9 mouse cellular contexts compared by ENCODE assay signal in genomic region chr7:13053961-13054286, GRCm38 (mm10). TPM values are rescaled to one million over a fixed set of nuclear protein-coding genes. Genes with fewer than 3 reads are reported as not detected.
DNase-seq lines count a peak whose midpoint lies in the region; ATAC-seq and TF ChIP-seq lines count a peak whose summit lies in the region.
"Had no signal": no experiment of that assay in that cellular context is flagged by ENCODE, and none has a peak within 500 bp of the region (broad histone marks: within the 10 kb centered on the region; RNA-seq: fewer than 3 reads in every experiment).

No protein-coding gene starts in this region.

- H3K4me3 ChIP-seq in lung, embryonic 14.5 days (ENCODE audit: low read depth, low read length), result peak overlapping the region; percentile 54
- H3K4me3 ChIP-seq in forebrain, embryonic 10.5 days, result peak overlapping the region; percentile 64
- peak overlapping the region; percentile 57 for H3K4me3 ChIP-seq in limb, embryonic 13.5 days
- H3K4me3 ChIP-seq in olfactory bulb, adult 2 months (ENCODE audit: insufficient read depth, low read depth, low read length), result peak overlapping the region; percentile 83

- DNase-seq in lung, embryonic 14.5 days, result no peak
- DNase-seq in lung, postnatal 4 days, result no peak
- DNase-seq in forebrain, embryonic 10.5 days (ENCODE audit: extremely low spot score, low spot score), result no peak
- DNase-seq in frontal cortex, postnatal 36 days (ENCODE audit: low spot score in 2 of 2), result no peak
- no peak for DNase-seq in natural killer cell, adult 2 months (ENCODE audit: low spot score in 2 of 2)
- DNase-seq in cerebellum, postnatal 36 days, result no peak

- WGBS in lung, embryonic 14.5 days, result 4% methylated on average over 15 of the region's 15 CpGs
- WGBS in forebrain, embryonic 10.5 days, result 4% methylated on average over 15 of the region's 15 CpGs
- WGBS in limb, embryonic 13.5 days, result 3% methylated on average over 15 of the region's 15 CpGs
- WGBS in olfactory bulb, adult 2 months, result under 1% methylated on average over 15 of the region's 15 CpGs

- H3K27ac ChIP-seq in lung, embryonic 14.5 days (ENCODE audit: low read depth), result peak overlapping the region; percentile 77; the same call in 1 of the 2 replicates
- peak overlapping the region; percentile 94 for H3K27ac ChIP-seq in forebrain, embryonic 10.5 days
- H3K27ac ChIP-seq in limb, embryonic 13.5 days, result peak overlapping the region; percentile 73; the same call in 1 of the 2 replicates
- peak overlapping the region; percentile 98 for H3K27ac ChIP-seq in olfactory bulb, adult 2 months (ENCODE audit: insufficient read depth, low read depth, low read length)

- no peak for TF ChIP-seq CTCF in lung, embryonic 14.5 days (IDR thresholded peaks at IDR 0.05; ENCODE audit: low read depth)
- TF ChIP-seq CTCF in olfactory bulb, adult 2 months (IDR thresholded peaks at IDR 0.05; ENCODE audit: insufficient read depth, low read depth, low read length), result no peak

- H3K9ac ChIP-seq in lung, embryonic 14.5 days, result peak overlapping the region; percentile 60
- peak overlapping the region; percentile 68 for H3K9ac ChIP-seq in limb, embryonic 13.5 days

- 0 out of 2 replicates have a peak, but pooled peaks have one; percentile 44 for TF ChIP-seq POLR2A in olfactory bulb, adult 2 months (IDR thresholded peaks at IDR 0.05; ENCODE audit: insufficient read depth, low read depth, low read length)

- peak overlapping the region; percentile 57 for H3K4me2 ChIP-seq in lung, embryonic 14.5 days
- H3K4me2 ChIP-seq in limb, embryonic 13.5 days (replicated peaks), result peak overlapping the region; percentile 67

- no peaks in the 10 kb centered on the region for H3K4me1 ChIP-seq in lung, embryonic 14.5 days (ENCODE audit: insufficient read depth)
- H3K4me1 ChIP-seq in forebrain, embryonic 10.5 days, result peaks cover 14% of the 10 kb centered on the region
- peaks cover 5% of the 10 kb centered on the region; the same call in 1 of the 2 replicates for H3K4me1 ChIP-seq in limb, embryonic 13.5 days
- no peaks in the 10 kb centered on the region for H3K4me1 ChIP-seq in olfactory bulb, adult 2 months (ENCODE audit: control insufficient read depth, insufficient read depth, low read length)

- H3K27me3 ChIP-seq in lung, embryonic 14.5 days (ENCODE audit: insufficient read depth, low read length), result no peaks in the 10 kb centered on the region
- no peaks in the 10 kb centered on the region for H3K27me3 ChIP-seq in forebrain, embryonic 10.5 days (ENCODE audit: poor library complexity, severe bottlenecking)
- no peaks in the 10 kb centered on the region for H3K27me3 ChIP-seq in limb, embryonic 13.5 days

- no peaks in the 10 kb centered on the region for H3K36me3 ChIP-seq in lung, embryonic 14.5 days (ENCODE audit: insufficient read depth)
- H3K36me3 ChIP-seq in forebrain, embryonic 10.5 days (replicated peaks), result no peaks in the 10 kb centered on the region
- no peaks in the 10 kb centered on the region for H3K36me3 ChIP-seq in limb, embryonic 13.5 days

- ATAC-seq in lung, embryonic 14.5 days (ENCODE audit: insufficient read depth), result no peak
- no peak for ATAC-seq in limb, embryonic 13.5 days (ENCODE audit: low FRiP score, low read depth)

- H3K9me3 ChIP-seq in lung, embryonic 14.5 days (ENCODE audit: low read depth, low read length), result no peaks in the 10 kb centered on the region
- no peaks in the 10 kb centered on the region for H3K9me3 ChIP-seq in forebrain, embryonic 10.5 days
- no peaks in the 10 kb centered on the region for H3K9me3 ChIP-seq in limb, embryonic 13.5 days

RNA-seq across cellular contexts. Expression of gene Mzf1, which starts 0.6 kb away (rescaled TPM):
- 2.3 and 3.3 TPM in 2 replicates for polyA plus RNA-seq in lung, embryonic 14.5 days (2014; fragmentation: Nextera tagmentation; extraction: Ambion mirVana)
- 3.9 and 4.3 TPM in 2 replicates for polyA plus RNA-seq in forebrain, embryonic 10.5 days (2016; fragmentation: Nextera tagmentation; extraction: Ambion mirVana)
- 3.2 and 3.8 TPM in 2 replicates for polyA plus RNA-seq in limb, embryonic 13.5 days (2015; fragmentation: Nextera tagmentation; extraction: Ambion mirVana)
- not detected in 2 replicates for polyA plus RNA-seq in olfactory bulb, adult 2 months (2012; ENCODE audit: insufficient read depth, insufficient read length, low replicate concordance, missing spikeins)

RNA-seq across cellular contexts. Expression of gene Ube2m, which starts 15.8 kb away (rescaled TPM):
- polyA plus RNA-seq in lung, embryonic 14.5 days (2014; fragmentation: Nextera tagmentation; extraction: Ambion mirVana), result 150 and 168 TPM in 2 replicates
- polyA plus RNA-seq in forebrain, embryonic 10.5 days (2016; fragmentation: Nextera tagmentation; extraction: Ambion mirVana), result 82.9 and 88.7 TPM in 2 replicates
- polyA plus RNA-seq in limb, embryonic 13.5 days (2015; fragmentation: Nextera tagmentation; extraction: Ambion mirVana), result 100 and 114 TPM in 2 replicates
- polyA plus RNA-seq in olfactory bulb, adult 2 months (2012; ENCODE audit: insufficient read depth, insufficient read length, low replicate concordance, missing spikeins), result 648 TPM in 1 of 2 replicates, not detected in the other

RNA-seq across cellular contexts. Expression of gene Chmp2a, which starts 19.3 kb away (rescaled TPM):
- 123 and 128 TPM in 2 replicates for polyA plus RNA-seq in lung, embryonic 14.5 days (2014; fragmentation: Nextera tagmentation; extraction: Ambion mirVana)
- 97.3 and 102 TPM in 2 replicates for polyA plus RNA-seq in forebrain, embryonic 10.5 days (2016; fragmentation: Nextera tagmentation; extraction: Ambion mirVana)
- 127 and 133 TPM in 2 replicates for polyA plus RNA-seq in limb, embryonic 13.5 days (2015; fragmentation: Nextera tagmentation; extraction: Ambion mirVana)
- not detected in 2 replicates for polyA plus RNA-seq in olfactory bulb, adult 2 months (2012; ENCODE audit: insufficient read depth, insufficient read length, low replicate concordance, missing spikeins)

RNA-seq across cellular contexts. Expression of gene Vmn1r85, which starts 41.0 kb away (rescaled TPM):
- polyA plus RNA-seq in lung, embryonic 14.5 days (2014; fragmentation: Nextera tagmentation; extraction: Ambion mirVana), result not detected in 2 replicates
- polyA plus RNA-seq in forebrain, embryonic 10.5 days (2016; fragmentation: Nextera tagmentation; extraction: Ambion mirVana), result not detected in 2 replicates
- polyA plus RNA-seq in limb, embryonic 13.5 days (2015; fragmentation: Nextera tagmentation; extraction: Ambion mirVana), result not detected in 2 replicates
- not detected in 2 replicates for polyA plus RNA-seq in olfactory bulb, adult 2 months (2012; ENCODE audit: insufficient read depth, insufficient read length, low replicate concordance, missing spikeins)
- polyA plus RNA-seq: adrenal gland, adult 2 months had no signal

RNA-seq across cellular contexts. Expression of gene Zbtb45, which starts 44.1 kb away (rescaled TPM):
- 29.8 and 30.4 TPM in 2 replicates for polyA plus RNA-seq in lung, embryonic 14.5 days (2014; fragmentation: Nextera tagmentation; extraction: Ambion mirVana)
- 29.7 and 30.7 TPM in 2 replicates for polyA plus RNA-seq in forebrain, embryonic 10.5 days (2016; fragmentation: Nextera tagmentation; extraction: Ambion mirVana)
- 28.0 and 29.6 TPM in 2 replicates for polyA plus RNA-seq in limb, embryonic 13.5 days (2015; fragmentation: Nextera tagmentation; extraction: Ambion mirVana)
- not detected in 2 replicates for polyA plus RNA-seq in olfactory bulb, adult 2 months (2012; ENCODE audit: insufficient read depth, insufficient read length, low replicate concordance, missing spikeins)

Comparison
In these comparisons a context has a peak if more than half of its experiments do, and no peak if none do; other contexts are left out.
1. RNA of gene Chmp2a, which starts 19.3 kb away (polyA plus RNA-seq): 123 to 128 TPM in lung, embryonic 14.5 days, 127 to 133 TPM in limb, embryonic 13.5 days and 97.3 to 102 TPM in forebrain, embryonic 10.5 days; not detected in olfactory bulb, adult 2 months; every median in the first group is over 10 times any median in the second.
2. Peak in every context shown above with its lines, with median percentiles within 50 percentile points of each other: H3K27ac ChIP-seq and H3K4me3 ChIP-seq.